Mouse (Mus musculus) liver, postnatal 0 days (tissue): ENCODE results near the gene Atxn2l. TPM values are rescaled to one million over a fixed set of nuclear protein-coding genes. Genes with fewer than 3 reads are reported as not detected.
"Not testable (repeated sequence)": the region's sequence is repeated elsewhere in the genome, so short reads cannot be mapped to it uniquely, and the experiment has no call there.

ENCODE experiments used
- ATAC-seq: fragments of 200-750 bp; cut with Nextera tagmentation; 2 replicates; pipeline ENCODE4 v1.8.0; 2017; ENCODE audit warnings: mild to moderate bottlenecking, moderate library complexity
- DNase-seq: peaks from one replicate; pipeline ENCODE4 v3.0.0-alpha.2; 2016
- H3K27ac ChIP-seq: fragments of 300-500 bp; sonication (generic); 2 replicates; pipeline ENCODE4 v1.5.1; 2014; ENCODE audit warnings: antibody characterized with exemption, moderate library complexity, mild to moderate bottlenecking, low read depth
- H3K27me3 ChIP-seq: fragments of 300-500 bp; sonication (generic); 2 replicates; pipeline ENCODE4 v1.6.1; 2014; ENCODE audit warnings: low read length, control low read depth, mixed read lengths; ENCODE audit not compliant: insufficient read depth
- H3K36me3 ChIP-seq: fragments of 300-500 bp; sonication (generic); replicated peaks from 2 replicates; pipeline ENCODE4 v1.6.1; 2014; ENCODE audit warnings: mild to moderate bottlenecking, control low read depth, low read length, moderate library complexity, mixed read lengths; ENCODE audit not compliant: insufficient read depth
- H3K4me1 ChIP-seq: fragments of 300-500 bp; sonication (generic); 2 replicates; pipeline ENCODE4 v1.6.1; 2014; ENCODE audit warnings: antibody characterized with exemption, mild to moderate bottlenecking, control low read depth; ENCODE audit not compliant: insufficient read depth
- H3K4me2 ChIP-seq: fragments of 300-500 bp; sonication (generic); 2 replicates; pipeline ENCODE4 v1.6.1; 2014; ENCODE audit warnings: low read depth, mild to moderate bottlenecking, low read length, moderate library complexity, mixed read lengths
- H3K4me3 ChIP-seq: fragments of 300-500 bp; sonication (generic); 2 replicates; pipeline ENCODE4 v1.5.1; 2014; ENCODE audit warnings: low read depth, low read length
- H3K9ac ChIP-seq: fragments of 300-500 bp; sonication (generic); replicated peaks from 2 replicates; pipeline ENCODE4 v1.6.1; 2014; ENCODE audit warnings: mild to moderate bottlenecking, moderate library complexity
- H3K9me3 ChIP-seq: fragments of 300-500 bp; sonication (generic); 2 replicates; pipeline ENCODE4 v1.6.1; 2016; ENCODE audit warnings: mild to moderate bottlenecking, control low read depth, low read length, mixed read lengths
- CTCF ChIP-seq: sonication (generic); IDR thresholded peaks from 2 replicates; pipeline ENCODE4 v1.5.1; 2016; ENCODE audit warnings: antibody characterized with exemption, low read depth
- EP300 ChIP-seq: IDR thresholded peaks from 2 replicates; pipeline ENCODE4 v1.6.1; 2016; ENCODE audit warnings: antibody characterized with exemption, low read depth, mild to moderate bottlenecking
- WGBS: fragments of 180-500 bp; shearing (Covaris S2); extraction: QIAGEN DNeasy Blood & Tissue Kit; methylation state at CpG from one replicate; pipeline ENCODE4 v1.1.7; 2014; ENCODE audit not compliant: insufficient replicate concordance; 5-methylcytosine and 5-hydroxymethylcytosine counted together
- polyA plus RNA-seq: library from polyadenylated mRNA; unstranded; fragments of >200 nt; fragmentation: Nextera tagmentation; extraction: Ambion mirVana; gene quantifications from 2 replicates; pipeline ENCODE4 v1.2.1, GENCODE M21; 2015

Atxn2l gene
- polyA plus RNA-seq, 1 experiment from 2014 or later = 12.0 TPM

- no peaks in the 10 kb centered on the region for H3K9me3 ChIP-seq
- no peak overlapping the region for H3K4me2 ChIP-seq
- no peak for DNase-seq
- H3K27me3 ChIP-seq = no peaks in the 10 kb centered on the region
- H3K4me3 ChIP-seq = no peak overlapping the region
- TF ChIP-seq EP300 = no peak
- TF ChIP-seq CTCF = no peak
- H3K27ac ChIP-seq = no peak overlapping the region
- H3K9ac ChIP-seq = no peak overlapping the region
- H3K36me3 ChIP-seq = peaks cover 83% of the 10 kb centered on the region
- ATAC-seq = no peak
- H3K4me1 ChIP-seq = peaks cover 9% of the 10 kb centered on the region; the same call in 1 of the 2 replicates
- WGBS = 92% methylated on average over 12 of the region's 12 CpGs
Observed at GRCm38 (mm10) chr7:126497966-126498365, 5.3 kb downstream of the Atxn2l start.

- DNase-seq = no peak
- Histone ChIP-seq H3K4me3 (no peak overlapping the region), H3K9me3 (no peaks in the 10 kb centered on the region), H3K27ac (no peak overlapping the region), H3K4me1 (peaks cover 9% of the 10 kb centered on the region; the same call in 1 of the 2 replicates), H3K9ac (no peak overlapping the region), H3K27me3 (no peaks in the 10 kb centered on the region), H3K36me3 (peaks cover 97% of the 10 kb centered on the region), H3K4me2 (no peak overlapping the region)
- WGBS = 87% methylated on average over 5 of the region's 5 CpGs
- ATAC-seq = no peak
- TF ChIP-seq CTCF (no peak), EP300 (no peak)
Observed at GRCm38 (mm10) chr7:126496475-126496874, 6.8 kb downstream of the Atxn2l start.

DNA sequence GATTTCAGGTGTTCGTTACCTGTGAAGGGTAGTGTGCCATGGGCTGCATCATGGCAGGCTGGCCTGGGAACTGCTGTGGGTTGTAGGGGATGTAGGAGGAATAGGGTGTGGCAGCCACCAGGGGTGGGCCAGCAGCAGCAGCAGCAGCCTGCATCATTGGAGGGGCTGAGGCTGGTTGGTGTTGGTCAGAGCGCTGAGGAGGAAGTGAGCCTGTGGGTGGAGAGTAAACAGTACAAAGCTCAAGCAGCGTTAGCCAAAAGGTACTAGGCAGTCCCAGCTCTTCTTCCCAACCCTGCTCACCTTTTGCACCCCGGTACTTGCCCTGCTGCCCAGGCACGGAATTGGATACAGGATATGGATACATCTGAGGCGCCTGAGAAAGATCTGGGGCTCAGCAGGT lies 9.1 kb downstream of the Atxn2l start:
- ATAC-seq = peak; percentile 82
- no peak overlapping the region for H3K4me3 ChIP-seq
- H3K9me3 ChIP-seq = no peaks in the 10 kb centered on the region
- H3K9ac ChIP-seq = no peak overlapping the region
- peaks cover 4% of the 10 kb centered on the region; the same call in 1 of the 2 replicates for H3K4me1 ChIP-seq
- no peak for TF ChIP-seq CTCF
- no peak for TF ChIP-seq EP300
- DNase-seq = peak; percentile 36
- H3K36me3 ChIP-seq = peaks cover 90% of the 10 kb centered on the region
- WGBS = 77% methylated on average over 6 of the region's 6 CpGs
- peak overlapping the region; percentile 40; the same call in 1 of the 2 replicates for H3K27ac ChIP-seq
- H3K4me2 ChIP-seq = no peak overlapping the region
- H3K27me3 ChIP-seq = no peaks in the 10 kb centered on the region

- no peak for DNase-seq
- Histone ChIP-seq H3K36me3 (peaks cover 72% of the 10 kb centered on the region), H3K9ac (no peak overlapping the region), H3K9me3 (no peaks in the 10 kb centered on the region), H3K27me3 (no peaks in the 10 kb centered on the region), H3K4me3 (no peak overlapping the region), H3K27ac (no peak overlapping the region), H3K4me2 (no peak overlapping the region), H3K4me1 (peaks cover 10% of the 10 kb centered on the region; the same call in 1 of the 2 replicates)
- 76% methylated on average over 11 of the region's 11 CpGs for WGBS
- TF ChIP-seq CTCF (no peak), EP300 (no peak)
- no peak for ATAC-seq
Observed at GRCm38 (mm10) chr7:126491973-126492372, 11.3 kb downstream of the Atxn2l start.

GRCm38 (mm10) chr7:126491005-126491404 lies 12.2 kb downstream of the Atxn2l start:
- Histone ChIP-seq H3K36me3 (peaks cover 62% of the 10 kb centered on the region), H3K9ac (no peak overlapping the region), H3K4me2 (no peak overlapping the region), H3K27ac (0 out of 2 replicates have a peak overlapping the region, but pooled peaks have one; percentile 4), H3K27me3 (no peaks in the 10 kb centered on the region), H3K4me1 (peaks cover 14% of the 10 kb centered on the region), H3K4me3 (no peak overlapping the region), H3K9me3 (no peaks in the 10 kb centered on the region)
- 50% methylated on average over 1 of the region's 1 CpGs for WGBS
- DNase-seq = no peak
- no peak for ATAC-seq
- TF ChIP-seq CTCF = no peak
- no peak for TF ChIP-seq EP300

DNA sequence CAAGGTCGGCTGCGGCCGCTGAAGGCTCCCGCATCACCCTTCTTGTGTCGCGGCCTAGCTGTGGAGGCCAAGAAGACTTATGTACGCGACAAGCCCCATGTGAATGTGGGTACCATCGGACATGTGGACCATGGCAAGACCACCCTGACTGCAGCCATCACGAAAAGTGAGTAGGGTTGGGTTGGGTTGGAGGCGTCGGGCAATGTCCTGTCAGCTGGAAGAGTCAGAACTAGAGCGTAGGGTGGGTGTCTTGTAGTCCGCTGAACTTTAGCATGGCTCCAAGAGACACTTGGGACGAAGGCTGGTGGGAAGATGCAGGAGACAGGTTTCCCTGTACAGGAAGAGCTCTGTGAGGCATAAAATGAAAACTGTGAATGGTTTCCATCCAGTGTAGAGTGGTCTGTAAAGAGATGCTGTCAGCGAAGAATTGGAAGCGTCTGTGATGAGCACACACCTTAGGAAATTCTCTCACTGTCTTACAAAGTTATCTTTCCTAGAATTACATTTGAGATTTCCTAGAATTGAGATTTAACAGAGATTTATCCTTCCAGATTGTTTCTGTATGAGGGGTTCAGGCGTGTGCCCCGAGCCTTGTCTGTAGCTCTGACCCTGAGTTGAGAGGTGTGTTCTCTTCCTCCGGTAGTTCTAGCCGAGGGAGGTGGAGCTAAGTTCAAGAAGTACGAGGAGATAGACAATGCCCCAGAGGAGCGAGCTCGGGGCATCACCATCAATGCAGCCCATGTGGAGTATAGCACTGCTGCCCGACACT lies 15.4 kb downstream of the Atxn2l start:
- peak overlapping the region; percentile 80 for H3K27ac ChIP-seq

More for the DNA sequence above, 15.4 kb downstream of the Atxn2l start:
- DNase-seq, H3K9me3 ChIP-seq, H3K27me3 ChIP-seq: not testable (repeated sequence)
- H3K9ac ChIP-seq = peak overlapping the region; percentile 67
- ATAC-seq = peak; percentile 1; the same call in 1 of the 2 replicates
- H3K36me3 ChIP-seq = peaks cover 30% of the 10 kb centered on the region
- WGBS = 6% methylated on average over 18 of the region's 25 CpGs
- peak overlapping the region; percentile 89 for H3K4me2 ChIP-seq
- peaks cover 11% of the 10 kb centered on the region for H3K4me1 ChIP-seq
- H3K4me3 ChIP-seq = peak overlapping the region; percentile 70
